Mouse (Mus musculus) lung, embryonic 14.5 days (tissue): Measurements from ENCODE around the gene Zfp710. TPM values are rescaled to one million over a fixed set of nuclear protein-coding genes. Genes with fewer than 3 reads are reported as not detected.

Source experiments
- ATAC-seq: fragments of 200-750 bp; cut with Nextera tagmentation; 2 replicates; pipeline ENCODE4 v1.8.0; 2017; ENCODE audit warnings: mild to moderate bottlenecking, moderate TSS enrichment, moderate library complexity; ENCODE audit not compliant: insufficient read depth
- DNase-seq: peaks from one replicate; pipeline ENCODE4 v3.0.0-alpha.2; 2015
- H3K27ac ChIP-seq: fragments of 300-500 bp; sonication (generic); 2 replicates; pipeline ENCODE4 v1.5.1; 2014; ENCODE audit warnings: low read depth, mild to moderate bottlenecking, moderate library complexity
- H3K27me3 ChIP-seq: fragments of 300-500 bp; sonication (generic); 2 replicates; pipeline ENCODE4 v1.6.1; 2014; ENCODE audit warnings: low read length, control low read depth; ENCODE audit not compliant: insufficient read depth
- H3K36me3 ChIP-seq: fragments of 300-500 bp; sonication (generic); 2 replicates; pipeline ENCODE4 v1.6.1; 2014; ENCODE audit warnings: control low read depth; ENCODE audit not compliant: insufficient read depth
- H3K4me1 ChIP-seq: fragments of 300-500 bp; sonication (generic); 2 replicates; pipeline ENCODE4 v1.6.1; 2014; ENCODE audit warnings: antibody characterized with exemption, control low read depth; ENCODE audit not compliant: insufficient read depth
- H3K4me2 ChIP-seq: fragments of 300-500 bp; sonication (generic); 2 replicates; pipeline ENCODE4 v1.6.1; 2014; ENCODE audit warnings: mild to moderate bottlenecking
- H3K4me3 ChIP-seq: fragments of 300-500 bp; sonication (generic); 2 replicates; pipeline ENCODE4 v1.5.1; 2014; ENCODE audit warnings: low read depth, low read length
- H3K9ac ChIP-seq: fragments of 300-500 bp; sonication (generic); 2 replicates; pipeline ENCODE4 v1.6.1; 2014
- H3K9me3 ChIP-seq: fragments of 300-500 bp; sonication (generic); 2 replicates; pipeline ENCODE4 v1.6.1; 2016; ENCODE audit warnings: low read depth, low read length, control low read depth
- CTCF ChIP-seq: IDR thresholded peaks from 2 replicates; pipeline ENCODE4 v1.5.1; 2016; ENCODE audit warnings: antibody characterized with exemption, low read depth
- WGBS: fragments of 180-500 bp; shearing (Covaris S2); extraction: QIAGEN DNeasy Blood & Tissue Kit; methylation state at CpG from one replicate; pipeline ENCODE4 v1.1.7; 2014; 5-methylcytosine and 5-hydroxymethylcytosine counted together
- polyA plus RNA-seq: library from polyadenylated mRNA; unstranded; fragments of >200 nt; fragmentation: Nextera tagmentation; extraction: Ambion mirVana; gene quantifications from 2 replicates; pipeline ENCODE4 v1.2.1, GENCODE M21; 2014

Gene Zfp710
- polyA plus RNA-seq, 1 experiment from 2014 or later, result 17.7 TPM

- H3K4me1 ChIP-seq, result peaks cover 17% of the 10 kb centered on the region
- H3K9me3 ChIP-seq, result no peaks in the 10 kb centered on the region
These were observed 57.3 kb downstream of the Zfp710 start for GRCm38 (mm10) chr7:80081586-80082554.

GRCm38 (mm10) chr7:80084484-80084931 lies 59.9 kb downstream of the Zfp710 start:
- Histone ChIP-seq H3K9me3 (no peaks in the 10 kb centered on the region), H3K27ac (no peak overlapping the region), H3K27me3 (no peaks in the 10 kb centered on the region), H3K4me1 (no peaks in the 10 kb centered on the region), H3K4me2 (no peak overlapping the region), H3K36me3 (peaks cover 68% of the 10 kb centered on the region), H3K4me3 (no peak overlapping the region), H3K9ac (no peak overlapping the region)
- 60% methylated on average over 7 of the region's 7 CpGs for WGBS
- TF ChIP-seq CTCF, result peak; percentile 87
- ATAC-seq (peak; percentile 36; the same call in 1 of the 2 replicates), DNase-seq (peak; percentile 85)

More at GRCm38 (mm10) chr7:80081586-80082554, 57.3 kb downstream of the Zfp710 start:
- H3K4me3 ChIP-seq, result no peak overlapping the region
- H3K4me2 ChIP-seq, result no peak overlapping the region
- no peaks in the 10 kb centered on the region for H3K27me3 ChIP-seq
- no peak overlapping the region; the same call in 1 of the 2 replicates for H3K27ac ChIP-seq
- no peak overlapping the region for H3K9ac ChIP-seq
- H3K36me3 ChIP-seq, result peaks cover 44% of the 10 kb centered on the region
- 87% methylated on average over 42 of the region's 42 CpGs for WGBS
- no peak for TF ChIP-seq CTCF
- no peak for ATAC-seq
- no peak for DNase-seq

GRCm38 (mm10) chr7:80085970-80086715 lies 61.5 kb downstream of the Zfp710 start:
- H3K9ac ChIP-seq, result no peak overlapping the region
- 56% methylated on average over 33 of the region's 33 CpGs for WGBS
- no peak for TF ChIP-seq CTCF
- H3K4me2 ChIP-seq, result 0 out of 2 replicates have a peak overlapping the region, but pooled peaks have one; percentile 10
- peak overlapping the region; percentile 63 for H3K27ac ChIP-seq
- no peaks in the 10 kb centered on the region for H3K9me3 ChIP-seq
- H3K4me3 ChIP-seq, result no peak overlapping the region
- no peaks in the 10 kb centered on the region for H3K4me1 ChIP-seq
- peaks cover 80% of the 10 kb centered on the region for H3K36me3 ChIP-seq
- DNase-seq (peak; percentile 72), ATAC-seq (peak; percentile 55)
- H3K27me3 ChIP-seq, result no peaks in the 10 kb centered on the region

DNA sequence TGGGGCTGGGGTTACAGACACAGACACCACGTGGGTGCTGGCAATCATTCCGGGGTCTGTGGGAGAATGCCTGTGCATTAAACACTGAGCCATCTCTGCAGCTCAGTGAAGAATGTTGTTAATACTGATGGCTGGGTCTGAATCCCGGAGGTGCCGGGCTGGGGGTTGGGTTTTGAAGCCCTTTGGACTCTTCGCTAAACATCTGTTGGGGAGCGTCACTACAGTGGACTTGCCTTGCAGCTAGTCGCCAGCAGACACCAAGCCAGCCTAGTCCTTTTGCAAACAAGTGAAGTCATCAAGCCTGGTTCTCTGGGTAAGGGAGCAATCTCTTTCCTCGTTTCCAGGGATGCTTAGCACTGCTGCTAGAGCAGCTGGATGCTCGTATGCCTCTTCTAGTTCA lies 63.6 kb downstream of the Zfp710 start:
- Histone ChIP-seq H3K36me3 (peaks cover 80% of the 10 kb centered on the region), H3K4me2 (no peak overlapping the region), H3K4me3 (no peak overlapping the region), H3K27ac (no peak overlapping the region), H3K27me3 (no peaks in the 10 kb centered on the region), H3K9me3 (no peaks in the 10 kb centered on the region), H3K4me1 (no peaks in the 10 kb centered on the region), H3K9ac (no peak overlapping the region)
- ATAC-seq, result no peak
- 69% methylated on average over 9 of the region's 9 CpGs for WGBS
- DNase-seq, result no peak
- no peak for TF ChIP-seq CTCF

DNA sequence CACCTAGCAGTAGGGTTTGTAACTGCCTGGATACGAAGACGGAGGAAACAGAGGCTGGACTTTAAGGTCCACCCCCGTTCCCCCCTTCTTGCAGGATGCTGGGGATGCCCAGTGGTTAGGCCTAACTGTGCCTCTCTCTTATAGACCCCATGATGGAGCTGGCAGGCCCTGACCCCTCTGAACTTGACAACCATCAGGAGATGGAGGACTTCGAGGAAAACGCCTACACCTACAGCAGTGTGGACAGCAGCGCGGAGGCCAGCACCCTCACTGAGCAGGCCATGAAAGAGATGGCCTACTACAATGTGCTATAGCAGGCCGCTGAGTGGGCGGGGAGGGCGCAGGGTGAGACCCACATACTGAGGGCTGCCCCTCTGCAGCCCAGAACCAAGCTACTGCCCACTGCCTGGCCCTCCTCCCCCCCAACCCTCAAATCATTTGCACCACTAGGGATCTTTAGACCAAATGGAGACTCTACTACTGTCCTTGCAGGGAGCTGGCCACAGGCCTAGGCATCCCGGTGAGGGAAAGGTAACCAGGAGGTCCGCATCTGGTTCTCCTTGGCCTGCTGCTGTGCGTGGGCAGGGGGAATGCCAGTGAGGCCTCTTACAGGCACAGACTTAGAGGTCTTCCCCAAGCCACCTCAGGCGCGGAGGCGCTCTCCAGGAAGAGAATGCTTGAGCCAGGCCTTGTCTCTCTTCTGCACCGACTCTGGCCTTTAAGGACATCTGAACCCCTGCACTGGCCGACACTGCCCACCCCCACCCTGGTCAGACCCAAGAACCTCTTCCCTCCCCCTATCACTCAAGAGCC lies 65.8 kb downstream of the Zfp710 start:
- Histone ChIP-seq H3K4me2 (no peak overlapping the region), H3K9me3 (no peaks in the 10 kb centered on the region), H3K27me3 (no peaks in the 10 kb centered on the region), H3K9ac (no peak overlapping the region), H3K27ac (no peak overlapping the region), H3K36me3 (peaks cover 93% of the 10 kb centered on the region), H3K4me3 (no peak overlapping the region), H3K4me1 (no peaks in the 10 kb centered on the region)
- no peak for ATAC-seq
- WGBS, result 83% methylated on average over 18 of the region's 18 CpGs
- no peak for TF ChIP-seq CTCF
- DNase-seq, result no peak

GRCm38 (mm10) chr7:80091004-80091865 lies 66.6 kb downstream of the Zfp710 start:
- Histone ChIP-seq H3K4me2 (no peak overlapping the region), H3K9ac (no peak overlapping the region), H3K4me1 (no peaks in the 10 kb centered on the region), H3K27ac (no peak overlapping the region), H3K36me3 (peaks cover 96% of the 10 kb centered on the region), H3K27me3 (no peaks in the 10 kb centered on the region), H3K4me3 (no peak overlapping the region), H3K9me3 (no peaks in the 10 kb centered on the region)
- no peak for DNase-seq
- ATAC-seq, result no peak
- 53% methylated on average over 13 of the region's 13 CpGs for WGBS
- no peak for TF ChIP-seq CTCF
